8 mouse cellular contexts compared by ENCODE assay signal in the genomic region with DNA sequence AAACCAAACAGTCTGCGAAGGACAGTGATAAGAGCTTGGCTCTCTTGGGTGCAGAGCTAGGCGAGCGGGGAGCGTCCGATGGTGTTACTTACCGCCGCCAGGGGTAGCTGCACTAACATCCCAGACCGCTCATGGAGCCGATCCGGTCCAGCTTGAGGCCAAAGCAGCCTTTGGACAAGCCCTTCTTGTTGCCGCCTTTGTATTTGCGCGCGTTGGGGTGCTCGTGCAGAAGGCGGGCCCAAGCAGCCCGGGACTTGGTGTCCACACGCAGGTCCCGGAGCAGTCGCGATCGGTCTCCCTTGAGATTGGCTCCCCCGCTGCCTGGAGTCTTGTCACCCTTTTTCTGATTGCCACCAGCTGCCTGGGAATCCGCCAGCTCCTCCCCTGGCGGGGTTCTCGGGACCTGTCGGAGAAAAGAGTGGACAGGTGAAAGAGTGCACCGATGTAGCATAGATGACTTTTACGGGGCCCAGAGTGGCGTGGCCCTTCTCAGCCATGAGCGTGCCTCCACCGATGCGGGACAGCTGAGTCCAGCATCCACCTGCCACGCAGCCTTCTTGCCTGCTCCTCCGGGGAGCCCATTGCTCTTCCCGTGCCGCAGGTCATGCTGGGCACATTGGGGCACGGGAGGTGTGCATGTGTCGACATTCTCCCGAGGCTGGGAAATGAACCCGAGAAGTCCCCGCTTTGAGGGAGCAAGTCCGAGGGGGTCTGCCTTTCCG. TPM values are rescaled to one million over a fixed set of nuclear protein-coding genes. Genes with fewer than 3 reads are reported as not detected.
DNase-seq lines count a peak whose midpoint lies in the region; TF ChIP-seq lines count a peak whose summit lies in the region.

No protein-coding gene starts in this region.

- peak; percentile 89 for TF ChIP-seq CTCF in layer of hippocampus, adult 2 months (conservative IDR thresholded peaks at IDR 0.05)

- peak overlapping the region; percentile 73 for H3K4me3 ChIP-seq in hindbrain, embryonic 10.5 days
- H3K4me3 ChIP-seq in layer of hippocampus, adult 2 months: peak overlapping the region; percentile 74

- H3K27ac ChIP-seq in hindbrain, embryonic 10.5 days: peak overlapping the region; percentile 81
- H3K27ac ChIP-seq in layer of hippocampus, adult 2 months: peak overlapping the region; percentile 74

- H3K27me3 ChIP-seq in hindbrain, embryonic 10.5 days (ENCODE audit: insufficient read depth, poor library complexity, severe bottlenecking): peaks cover 73% of the 10 kb centered on the region

- peaks cover 22% of the 10 kb centered on the region for H3K4me1 ChIP-seq in hindbrain, embryonic 10.5 days (replicated peaks)

- H3K9me3 ChIP-seq in hindbrain, embryonic 10.5 days: no peaks in the 10 kb centered on the region

- H3K36me3 ChIP-seq in hindbrain, embryonic 10.5 days: no peaks in the 10 kb centered on the region

- peak; percentile 86 for DNase-seq in ZHBTc4 (ENCODE audit: low read depth, low spot score)
- peak; percentile 78 to 81 for DNase-seq in cerebellum, postnatal 14 days
- DNase-seq in frontal cortex, postnatal 10 days (ENCODE audit: low spot score in 2 of 2): peak; percentile 33 to 66
- peak; percentile 80 for DNase-seq in hindbrain, embryonic 10.5 days (ENCODE audit: low spot score)
- DNase-seq in layer of hippocampus, adult 2 months (ENCODE audit: low spot score in 2 of 2): peak; percentile 55 to 63
- DNase-seq in lung, adult 18-20 months: peak; percentile 66 to 70
- DNase-seq in ovary, postnatal 10 days (ENCODE audit: low spot score): peak; percentile 39
- peak; percentile 32 for DNase-seq in urinary bladder, postnatal 10 days (ENCODE audit: low spot score)

- WGBS in hindbrain, embryonic 10.5 days: 2% methylated on average over 44 of the region's 44 CpGs

RNA-seq across cellular contexts. Expression of a gene that starts 0.7 kb away (rescaled TPM):
- polyA plus RNA-seq in hindbrain, embryonic 10.5 days (2016; fragmentation: Nextera tagmentation; extraction: Ambion mirVana): 12.9 and 19.8 TPM in 2 replicates
- total RNA-seq in layer of hippocampus, adult 2 months (2021): 1 to 10 TPM; 6.4 to 8.3 TPM

RNA-seq across cellular contexts. Expression of a gene that starts 33.9 kb away (rescaled TPM):
- polyA plus RNA-seq in hindbrain, embryonic 10.5 days (2016; fragmentation: Nextera tagmentation; extraction: Ambion mirVana): 33.0 and 35.7 TPM in 2 replicates
- 10 to 100 TPM; 26.6 to 26.9 TPM for total RNA-seq in layer of hippocampus, adult 2 months (2021)

Comparison
In these comparisons a context has a peak if more than half of its experiments do, and no peak if none do; other contexts are left out.
1. Peak in every context shown above with its lines: DNase-seq, H3K4me3 ChIP-seq and H3K27ac ChIP-seq.
2. DNase-seq: peak in every context shown above with its lines; median percentile 86 in ZHBTc4; 80 in hindbrain, embryonic 10.5 days; 80 in cerebellum, postnatal 14 days; 68 in lung, adult 18-20 months; 59 in layer of hippocampus, adult 2 months; 50 in frontal cortex, postnatal 10 days; 39 in ovary, postnatal 10 days; 32 in urinary bladder, postnatal 10 days.